Mouse (Mus musculus) kidney, adult 2 months (tissue): ENCODE data around the gene Tmem9b.

Source experiments
- CTCF ChIP-seq: fragments of 200-500 bp; conservative IDR thresholded peaks from 2 replicates; pipeline ENCODE4 v1.5.1; 2011; ENCODE audit warnings: low read depth, mild to moderate bottlenecking, control low read depth, low read length, moderate library complexity, mixed read lengths; ENCODE audit not compliant: insufficient read depth, insufficient read length
- POLR2A ChIP-seq: fragments of 200-500 bp; IDR thresholded peaks from one replicate; pipeline ENCODE4 v1.6.1; 2011; ENCODE audit warnings: low read depth, low read length, control low read depth

GRCm38 (mm10) chr7:109704461-109704860 is 48.2 kb downstream of the Tmem9b start:
- no peak for TF ChIP-seq CTCF
- no peak for TF ChIP-seq POLR2A
